Mouse (Mus musculus) limb, embryonic 11.5 days (tissue): ENCODE results near the gene Ccdc85c. TPM values are rescaled to one million over a fixed set of nuclear protein-coding genes. Genes with fewer than 3 reads are reported as not detected.

ENCODE experiments used
- ATAC-seq: fragments of 200-750 bp; cut with Nextera tagmentation; 2 replicates; pipeline ENCODE4 v1.8.0; 2017; ENCODE audit warnings: low read depth; ENCODE audit not compliant: insufficient number of reproducible peaks, low FRiP score, low TSS enrichment
- DNase-seq: peaks from one replicate; pipeline ENCODE4 v3.0.0-alpha.2; 2015; ENCODE audit warnings: low spot score
- H3K27ac ChIP-seq: fragments of 300-500 bp; sonication (generic); replicated peaks from 2 replicates; pipeline ENCODE4 v1.5.1; 2014; ENCODE audit warnings: low read depth, mild to moderate bottlenecking, low read length
- H3K27me3 ChIP-seq: fragments of 300-500 bp; sonication (generic); 2 replicates; pipeline ENCODE4 v1.6.1; 2014; ENCODE audit warnings: mild to moderate bottlenecking, low read length, mixed read lengths; ENCODE audit not compliant: control insufficient read depth, insufficient read depth
- H3K36me3 ChIP-seq: fragments of 300-500 bp; sonication (generic); 2 replicates; pipeline ENCODE4 v1.6.1; 2014; ENCODE audit warnings: mild to moderate bottlenecking, low read length, moderate library complexity, mixed read lengths; ENCODE audit not compliant: control insufficient read depth, insufficient read depth
- H3K4me1 ChIP-seq: fragments of 300-500 bp; sonication (generic); 2 replicates; pipeline ENCODE4 v1.6.1; 2014; ENCODE audit warnings: low read length, mixed read lengths; ENCODE audit not compliant: control insufficient read depth, insufficient read depth
- H3K4me2 ChIP-seq: fragments of 300-500 bp; sonication (generic); 2 replicates; pipeline ENCODE4 v1.6.1; 2014; ENCODE audit warnings: low read depth, mild to moderate bottlenecking, moderate library complexity; ENCODE audit not compliant: severe bottlenecking
- H3K4me3 ChIP-seq: fragments of 300-500 bp; sonication (generic); 2 replicates; pipeline ENCODE4 v1.5.1; 2014; ENCODE audit warnings: low read depth, low read length
- H3K9ac ChIP-seq: fragments of 300-500 bp; sonication (generic); 2 replicates; pipeline ENCODE4 v1.6.1; 2014; ENCODE audit warnings: mild to moderate bottlenecking, low read length
- H3K9me3 ChIP-seq: fragments of 300-500 bp; sonication (generic); 2 replicates; pipeline ENCODE4 v1.6.1; 2016; ENCODE audit warnings: low read length; ENCODE audit not compliant: control insufficient read depth
- WGBS: fragments of 180-500 bp; shearing (Covaris S2); extraction: QIAGEN DNeasy Blood & Tissue Kit; methylation state at CpG from one replicate; pipeline ENCODE4 v1.1.7; 2014; 5-methylcytosine and 5-hydroxymethylcytosine counted together
- polyA plus RNA-seq: library from polyadenylated mRNA; unstranded; fragments of >200 nt; fragmentation: Nextera tagmentation; extraction: Ambion mirVana; gene quantifications from 2 replicates; pipeline ENCODE4 v1.2.1, GENCODE M21; 2014

Ccdc85c gene
- polyA plus RNA-seq, 1 experiment from 2014 or later = 7.3 TPM

- H3K36me3 ChIP-seq = no peaks in the 10 kb centered on the region
- no peaks in the 10 kb centered on the region for H3K4me1 ChIP-seq
- H3K27ac ChIP-seq = no peak overlapping the region
- H3K4me3 ChIP-seq = no peak overlapping the region
- H3K9ac ChIP-seq = no peak overlapping the region
- 22% methylated on average over 6 of the region's 6 CpGs for WGBS
- no peak for ATAC-seq
- no peak for DNase-seq
- H3K27me3 ChIP-seq = peaks cover 19% of the 10 kb centered on the region
- no peaks in the 10 kb centered on the region for H3K9me3 ChIP-seq
- H3K4me2 ChIP-seq = no peak overlapping the region
Measured at GRCm38 (mm10) chr12:108312432-108312851, 37.2 kb upstream of the Ccdc85c start.

DNA sequence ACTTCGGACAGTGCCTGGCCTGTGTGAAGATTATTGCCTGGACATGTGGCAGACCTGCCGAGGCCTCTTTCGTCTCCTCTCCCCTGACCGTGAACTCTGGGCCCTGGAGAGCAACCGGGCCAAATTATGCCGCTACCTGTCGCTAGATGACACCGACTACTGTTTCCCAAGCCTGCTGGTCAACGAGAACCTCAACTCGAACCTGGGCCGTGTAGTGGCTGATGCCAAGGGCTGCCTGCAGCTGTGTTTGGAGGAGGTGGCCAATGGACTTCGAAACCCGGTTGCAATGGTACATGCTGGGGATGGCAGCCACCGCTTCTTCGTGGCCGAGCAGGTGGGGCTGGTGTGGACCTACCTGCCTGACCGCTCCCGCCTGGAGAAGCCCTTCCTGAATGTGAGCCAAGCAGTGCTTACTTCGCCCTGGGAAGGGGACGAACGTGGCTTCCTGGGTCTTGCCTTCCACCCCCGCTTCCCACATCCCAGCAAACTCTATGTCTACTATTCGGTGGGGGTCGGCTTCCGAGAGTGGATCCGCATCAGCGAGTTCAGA lies 36.6 kb upstream of the Ccdc85c start:
- Histone ChIP-seq H3K4me2 (no peak overlapping the region), H3K4me3 (no peak overlapping the region), H3K9me3 (no peaks in the 10 kb centered on the region), H3K27ac (no peak overlapping the region), H3K36me3 (no peaks in the 10 kb centered on the region), H3K9ac (no peak overlapping the region), H3K27me3 (peaks cover 19% of the 10 kb centered on the region), H3K4me1 (no peaks in the 10 kb centered on the region)
- ATAC-seq = no peak
- no peak for DNase-seq
- WGBS = 90% methylated on average over 27 of the region's 27 CpGs

DNA sequence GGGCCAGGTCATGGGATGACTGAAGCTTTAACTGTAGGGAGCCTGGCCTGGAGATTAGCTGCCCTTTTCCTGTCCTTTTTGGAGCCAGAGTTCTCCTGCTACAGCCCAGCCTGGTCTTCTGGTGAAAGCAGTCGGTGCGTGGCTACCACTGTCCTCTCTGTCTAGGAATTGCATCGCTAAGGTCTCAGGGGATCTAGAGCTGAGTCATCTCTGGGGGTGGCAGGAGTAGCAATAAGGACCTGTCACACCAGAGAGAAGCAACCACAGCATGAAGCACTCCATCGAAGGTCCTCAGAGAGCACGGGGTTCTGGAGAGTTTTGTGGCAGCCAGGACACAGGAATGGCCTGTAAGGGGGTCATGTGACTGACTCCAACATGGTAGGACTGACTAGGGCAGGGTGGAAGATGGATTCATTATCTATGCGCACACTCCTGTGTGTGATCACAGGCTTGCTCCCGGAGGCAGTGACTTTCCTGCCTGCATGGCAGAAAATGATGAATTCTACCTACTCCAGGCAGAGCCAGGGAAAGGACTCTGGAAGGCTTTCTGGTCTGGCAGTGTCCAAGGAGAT lies 35.3 kb upstream of the Ccdc85c start:
- 89% methylated on average over 7 of the region's 7 CpGs for WGBS
- Histone ChIP-seq H3K4me3 (no peak overlapping the region), H3K9me3 (no peaks in the 10 kb centered on the region), H3K27me3 (peaks cover 21% of the 10 kb centered on the region), H3K9ac (no peak overlapping the region), H3K4me2 (no peak overlapping the region), H3K27ac (no peak overlapping the region), H3K4me1 (peaks cover 4% of the 10 kb centered on the region; the same call in 1 of the 2 replicates), H3K36me3 (no peaks in the 10 kb centered on the region)
- ATAC-seq (no peak), DNase-seq (no peak)

DNA sequence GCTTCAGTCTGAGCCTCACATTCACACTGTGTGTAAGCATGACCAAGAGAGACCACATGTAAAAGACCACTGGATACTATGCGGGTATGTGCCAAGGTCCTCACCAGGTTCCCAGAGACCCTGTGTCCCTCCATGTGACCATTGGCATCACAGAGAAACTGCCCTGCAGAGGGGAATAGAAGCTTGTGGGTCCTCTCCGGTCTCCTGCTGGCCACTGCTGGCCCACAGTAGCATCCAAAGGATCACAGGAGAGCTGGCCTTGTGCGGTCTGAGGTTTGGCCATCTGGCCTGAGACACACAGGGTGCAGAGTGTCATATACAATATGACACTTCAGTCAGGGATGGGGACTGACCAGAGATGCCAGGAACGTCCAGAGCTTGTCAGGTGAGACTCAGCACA lies 34.8 kb upstream of the Ccdc85c start:
- 84% methylated on average over 4 of the region's 4 CpGs for WGBS
- no peak overlapping the region for H3K4me3 ChIP-seq
- DNase-seq (no peak), ATAC-seq (no peak)
- H3K4me1 ChIP-seq = peaks cover 4% of the 10 kb centered on the region; the same call in 1 of the 2 replicates
- no peaks in the 10 kb centered on the region for H3K36me3 ChIP-seq
- no peak overlapping the region for H3K27ac ChIP-seq
- no peaks in the 10 kb centered on the region for H3K9me3 ChIP-seq
- no peak overlapping the region for H3K9ac ChIP-seq
- H3K4me2 ChIP-seq = no peak overlapping the region
- peaks cover 26% of the 10 kb centered on the region for H3K27me3 ChIP-seq

DNA sequence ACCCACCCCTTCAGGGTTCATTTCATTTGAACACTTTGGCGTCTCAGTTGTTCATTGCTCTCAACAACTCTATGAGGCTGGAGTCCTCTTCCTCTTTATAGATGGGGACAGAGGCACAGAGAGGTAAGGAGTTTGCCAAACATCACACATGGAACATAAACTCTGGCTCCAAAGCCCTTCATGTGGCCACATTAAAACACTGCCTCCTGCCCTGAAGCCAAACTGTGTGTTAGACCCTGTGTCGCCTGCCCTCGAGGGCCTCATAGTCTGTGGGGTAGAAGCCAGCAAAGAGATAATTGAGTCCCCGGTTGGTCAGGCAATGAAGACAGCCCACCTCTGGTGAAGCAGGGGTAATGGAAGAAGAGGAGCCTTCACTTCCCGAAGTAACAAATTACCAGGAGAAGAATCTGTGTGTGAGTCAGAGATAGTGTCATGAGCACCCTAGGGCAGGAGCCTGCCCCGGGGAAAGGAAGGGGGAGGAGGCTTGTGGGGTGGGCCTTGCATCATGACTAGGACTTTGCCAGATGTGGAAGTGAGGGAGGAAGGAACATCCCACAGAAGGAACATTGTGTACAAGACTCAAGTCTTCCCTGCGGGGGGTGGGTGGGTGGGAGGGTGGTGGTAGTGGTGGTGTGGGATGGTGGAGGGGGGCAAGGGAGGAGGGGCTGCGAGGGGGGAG lies 34.0 kb upstream of the Ccdc85c start:
- no peak overlapping the region for H3K4me2 ChIP-seq
- peaks cover 4% of the 10 kb centered on the region; the same call in 1 of the 2 replicates for H3K4me1 ChIP-seq

DNA sequence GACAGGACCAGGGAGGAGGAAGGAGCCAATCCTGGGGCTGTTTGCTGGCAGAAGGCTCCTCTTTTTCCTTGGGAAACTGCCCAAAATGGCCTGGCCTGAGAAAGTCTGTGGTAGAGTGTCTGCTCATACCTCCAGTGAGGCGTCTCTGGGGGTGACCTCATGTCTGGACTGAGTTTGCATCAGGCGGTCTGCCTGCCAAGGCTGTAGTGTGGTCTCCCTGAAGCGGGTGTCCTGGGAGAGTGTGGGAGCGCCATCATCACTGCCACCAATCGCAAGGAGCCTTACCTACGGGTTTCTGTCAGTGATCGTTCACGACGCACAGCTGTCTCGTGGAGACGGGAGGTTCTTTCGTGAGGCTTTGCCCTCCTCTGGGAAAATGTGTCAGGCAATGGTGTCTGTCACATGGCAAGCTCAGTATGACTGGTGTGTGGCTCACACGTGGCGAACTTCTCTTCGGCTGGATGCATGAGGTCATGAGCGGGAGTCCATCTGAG lies 33.2 kb upstream of the Ccdc85c start:
- H3K4me2 ChIP-seq = no peak overlapping the region
- no peak overlapping the region for H3K4me3 ChIP-seq
- H3K9me3 ChIP-seq = no peaks in the 10 kb centered on the region
- H3K36me3 ChIP-seq = no peaks in the 10 kb centered on the region
- peaks cover 35% of the 10 kb centered on the region for H3K27me3 ChIP-seq
- H3K9ac ChIP-seq = no peak overlapping the region
- DNase-seq = no peak
- no peak overlapping the region for H3K27ac ChIP-seq
- H3K4me1 ChIP-seq = peaks cover 4% of the 10 kb centered on the region; the same call in 1 of the 2 replicates
- ATAC-seq = no peak
- WGBS = 87% methylated on average over 16 of the region's 16 CpGs

More for the DNA sequence above, 34.0 kb upstream of the Ccdc85c start:
- ATAC-seq (no peak), DNase-seq (no peak)
- no peak overlapping the region for H3K4me3 ChIP-seq
- 65% methylated on average over 7 of the region's 8 CpGs for WGBS
- H3K36me3 ChIP-seq = no peaks in the 10 kb centered on the region
- H3K9me3 ChIP-seq = no peaks in the 10 kb centered on the region
- peaks cover 34% of the 10 kb centered on the region for H3K27me3 ChIP-seq
- H3K27ac ChIP-seq = no peak overlapping the region
- H3K9ac ChIP-seq = no peak overlapping the region

DNA sequence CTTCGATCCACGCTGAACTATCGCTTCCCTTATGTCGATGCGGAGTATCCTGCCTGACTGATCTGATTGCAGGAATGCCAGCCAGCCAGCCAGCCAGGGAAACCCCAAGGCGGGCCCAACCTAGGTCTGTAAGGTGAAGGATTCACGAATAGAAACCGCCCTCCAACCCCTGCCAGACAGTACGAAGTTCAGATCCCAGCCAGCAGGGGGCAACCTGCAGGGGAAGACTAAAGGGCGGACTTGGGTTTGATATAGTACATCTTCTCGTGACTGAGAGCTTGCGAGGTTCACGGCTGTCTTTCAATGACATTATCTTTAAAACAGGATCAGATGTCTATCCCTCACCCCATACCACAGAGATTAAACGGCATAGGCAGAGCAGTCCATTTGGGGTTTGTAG lies 32.3 kb upstream of the Ccdc85c start:
- Histone ChIP-seq H3K4me1 (peaks cover 4% of the 10 kb centered on the region; the same call in 1 of the 2 replicates), H3K9me3 (no peaks in the 10 kb centered on the region), H3K4me3 (no peak overlapping the region), H3K4me2 (no peak overlapping the region), H3K36me3 (no peaks in the 10 kb centered on the region), H3K9ac (no peak overlapping the region), H3K27me3 (peaks cover 35% of the 10 kb centered on the region), H3K27ac (no peak overlapping the region)
- ATAC-seq = no peak
- DNase-seq = peak; percentile 79
- 20% methylated on average over 14 of the region's 14 CpGs for WGBS

GRCm38 (mm10) chr12:108305812-108306794 lies 30.9 kb upstream of the Ccdc85c start, which contains the start of gene Hhipl1:
Hhipl1 (plus strand) TSS chr12:108306270.
- Histone ChIP-seq H3K4me2 (peak within 1 kb of the TSS; percentile 97), H3K27me3 (peaks cover 35% of the 10 kb centered on the region), H3K4me1 (peaks cover 4% of the 10 kb centered on the region; the same call in 1 of the 2 replicates), H3K4me3 (peak within 1 kb of the TSS; percentile 51), H3K36me3 (no peaks in the 10 kb centered on the region), H3K9me3 (no peaks in the 10 kb centered on the region), H3K27ac (no peak within 1 kb of the TSS), H3K9ac (peak within 1 kb of the TSS; percentile 76)
- no peak for ATAC-seq
- 4% methylated on average over 67 of the region's 67 CpGs for WGBS
- peak; percentile 61 for DNase-seq
